Comparison of ENCODE assay signal across 8 mouse cellular contexts in genomic region chr11:88582021-88582707, GRCm38 (mm10).
DNase-seq lines count a peak whose midpoint lies in the region; ATAC-seq lines count a peak whose summit lies in the region.

No protein-coding gene starts in this region.

- no peak overlapping the region for H3K4me3 ChIP-seq in lung, embryonic 15.5 days
- H3K4me3 ChIP-seq in embryonic facial prominence, embryonic 15.5 days (replicated peaks) = no peak overlapping the region
- H3K4me3 ChIP-seq in kidney, embryonic 16.5 days (ENCODE audit: low read length) = no peak overlapping the region
- no peak overlapping the region for H3K4me3 ChIP-seq in neural tube, embryonic 14.5 days (ENCODE audit: low read depth, low read length)

- H3K9me3 ChIP-seq in lung, embryonic 15.5 days = no peaks in the 10 kb centered on the region
- H3K9me3 ChIP-seq in embryonic facial prominence, embryonic 15.5 days (replicated peaks) = no peaks in the 10 kb centered on the region
- H3K9me3 ChIP-seq in kidney, embryonic 16.5 days (ENCODE audit: low read length) = no peaks in the 10 kb centered on the region
- H3K9me3 ChIP-seq in neural tube, embryonic 14.5 days (ENCODE audit: control insufficient read depth, low read length) = no peaks in the 10 kb centered on the region

- no peak for DNase-seq in lung, postnatal 25 days (ENCODE audit: low spot score)
- no peak for DNase-seq in right cerebral cortex, adult 2 months (ENCODE audit: low spot score in 2 of 2)
- no peak for DNase-seq in cerebellum, adult 11 months
- DNase-seq in cerebellum, adult 9-11 months = no peak

- H3K4me1 ChIP-seq in lung, embryonic 15.5 days = peaks cover 70% of the 10 kb centered on the region
- peaks cover 67% of the 10 kb centered on the region for H3K4me1 ChIP-seq in embryonic facial prominence, embryonic 15.5 days
- H3K4me1 ChIP-seq in kidney, embryonic 16.5 days (ENCODE audit: insufficient read depth, low read length) = peaks cover 71% of the 10 kb centered on the region
- H3K4me1 ChIP-seq in neural tube, embryonic 14.5 days (ENCODE audit: control insufficient read depth, insufficient read depth, low read length) = peaks cover 62% of the 10 kb centered on the region

- ATAC-seq in lung, embryonic 15.5 days (ENCODE audit: borderline replicate concordance, extremely low read depth, low FRiP score, low TSS enrichment) = no peak
- peak; percentile 53; the same call in 1 of the 2 replicates for ATAC-seq in embryonic facial prominence, embryonic 15.5 days (ENCODE audit: insufficient number of reproducible peaks, low FRiP score, low TSS enrichment, low read depth)
- ATAC-seq in kidney, embryonic 16.5 days (ENCODE audit: low FRiP score, low TSS enrichment) = peak; percentile 55
- ATAC-seq in neural tube, embryonic 14.5 days (ENCODE audit: low read depth) = no peak

- 0 out of 2 replicates have a peak overlapping the region, but pooled peaks have one; percentile 3 for H3K9ac ChIP-seq in lung, embryonic 15.5 days
- no peak overlapping the region for H3K9ac ChIP-seq in embryonic facial prominence, embryonic 15.5 days
- H3K9ac ChIP-seq in kidney, embryonic 16.5 days (replicated peaks; ENCODE audit: low read length) = peak overlapping the region; percentile 53
- H3K9ac ChIP-seq in neural tube, embryonic 14.5 days (replicated peaks; ENCODE audit: low read depth, low read length) = no peak overlapping the region

- peak overlapping the region; percentile 75 for H3K27ac ChIP-seq in lung, embryonic 15.5 days
- H3K27ac ChIP-seq in embryonic facial prominence, embryonic 15.5 days (replicated peaks) = peak overlapping the region; percentile 82
- H3K27ac ChIP-seq in kidney, embryonic 16.5 days (ENCODE audit: low read length) = peak overlapping the region; percentile 91
- H3K27ac ChIP-seq in neural tube, embryonic 14.5 days (ENCODE audit: low read depth, low read length) = peak overlapping the region; percentile 78

- H3K36me3 ChIP-seq in lung, embryonic 15.5 days = no peaks in the 10 kb centered on the region
- no peaks in the 10 kb centered on the region for H3K36me3 ChIP-seq in embryonic facial prominence, embryonic 15.5 days
- H3K36me3 ChIP-seq in kidney, embryonic 16.5 days (ENCODE audit: insufficient read depth, low read length) = no peaks in the 10 kb centered on the region; the same call in 1 of the 2 replicates
- H3K36me3 ChIP-seq in neural tube, embryonic 14.5 days (ENCODE audit: control insufficient read depth, insufficient read depth, low read length) = no peaks in the 10 kb centered on the region

- H3K4me2 ChIP-seq in lung, embryonic 15.5 days = peak overlapping the region; percentile 19; the same call in 1 of the 2 replicates
- H3K4me2 ChIP-seq in embryonic facial prominence, embryonic 15.5 days (replicated peaks) = peak overlapping the region; percentile 22; the same call in 1 of the 2 replicates
- peak overlapping the region; percentile 34 for H3K4me2 ChIP-seq in kidney, embryonic 16.5 days (replicated peaks; ENCODE audit: low read depth, low read length)
- H3K4me2 ChIP-seq in neural tube, embryonic 14.5 days (ENCODE audit: low read depth, low read length) = peak overlapping the region; percentile 1; the same call in 1 of the 2 replicates

- H3K27me3 ChIP-seq in lung, embryonic 15.5 days = no peaks in the 10 kb centered on the region
- H3K27me3 ChIP-seq in embryonic facial prominence, embryonic 15.5 days = no peaks in the 10 kb centered on the region
- no peaks in the 10 kb centered on the region for H3K27me3 ChIP-seq in kidney, embryonic 16.5 days (ENCODE audit: insufficient read depth, low read length)
- H3K27me3 ChIP-seq in neural tube, embryonic 14.5 days (ENCODE audit: control insufficient read depth, insufficient read depth, low read length) = no peaks in the 10 kb centered on the region

- 37% methylated on average over 13 of the region's 13 CpGs for WGBS in lung, embryonic 15.5 days
- WGBS in embryonic facial prominence, embryonic 15.5 days = 20% methylated on average over 13 of the region's 13 CpGs
- 12% methylated on average over 13 of the region's 13 CpGs for WGBS in kidney, embryonic 16.5 days
- 14% methylated on average over 13 of the region's 13 CpGs for WGBS in neural tube, embryonic 14.5 days

Comparison
In these comparisons a context has a peak if more than half of its experiments do, and no peak if none do; other contexts are left out.
1. ATAC-seq: peak in embryonic facial prominence, embryonic 15.5 days (single experiment) and kidney, embryonic 16.5 days (single experiment); none in lung, embryonic 15.5 days (single experiment) and neural tube, embryonic 14.5 days (single experiment).
2. H3K9ac ChIP-seq: peak in lung, embryonic 15.5 days (single experiment) and kidney, embryonic 16.5 days (single experiment); none in embryonic facial prominence, embryonic 15.5 days (single experiment) and neural tube, embryonic 14.5 days (single experiment).
3. Peak in every context shown above with its lines, with median percentiles within 50 percentile points of each other: H3K27ac ChIP-seq and H3K4me2 ChIP-seq.